Mouse (Mus musculus) neural tube, embryonic 14.5 days (tissue): ENCODE measurements around the gene Rilpl1. TPM values are rescaled to one million over a fixed set of nuclear protein-coding genes. Genes with fewer than 3 reads are reported as not detected.
"Not testable (repeated sequence)": the region's sequence is repeated elsewhere in the genome, so short reads cannot be mapped to it uniquely, and the experiment has no call there.

ENCODE experiments used
- ATAC-seq: fragments of 200-750 bp; cut with Nextera tagmentation; 2 replicates; pipeline ENCODE4 v1.8.0; 2017; ENCODE audit warnings: low read depth, mild to moderate bottlenecking, moderate TSS enrichment, moderate library complexity
- H3K27ac ChIP-seq: fragments of 300-500 bp; sonication (generic); 2 replicates; pipeline ENCODE4 v1.5.1; 2014; ENCODE audit warnings: low read depth, mild to moderate bottlenecking, control low read depth, low read length, moderate library complexity, mixed read lengths
- H3K27me3 ChIP-seq: fragments of 300-500 bp; sonication (generic); 2 replicates; pipeline ENCODE4 v1.6.1; 2014; ENCODE audit warnings: low read length; ENCODE audit not compliant: control insufficient read depth, insufficient read depth
- H3K36me3 ChIP-seq: fragments of 300-500 bp; sonication (generic); 2 replicates; pipeline ENCODE4 v1.6.1; 2014; ENCODE audit warnings: low read length, mixed read lengths; ENCODE audit not compliant: control insufficient read depth, insufficient read depth
- H3K4me1 ChIP-seq: fragments of 300-500 bp; sonication (generic); 2 replicates; pipeline ENCODE4 v1.6.1; 2014; ENCODE audit warnings: low read length; ENCODE audit not compliant: control insufficient read depth, insufficient read depth
- H3K4me2 ChIP-seq: fragments of 300-500 bp; sonication (generic); 2 replicates; pipeline ENCODE4 v1.6.1; 2014; ENCODE audit warnings: mild to moderate bottlenecking, low read depth, low read length, control low read depth
- H3K4me3 ChIP-seq: fragments of 300-500 bp; sonication (generic); 2 replicates; pipeline ENCODE4 v1.5.1; 2014; ENCODE audit warnings: low read depth, low read length, control low read depth, mixed read lengths
- H3K9ac ChIP-seq: fragments of 300-500 bp; sonication (generic); replicated peaks from 2 replicates; pipeline ENCODE4 v1.6.1; 2014; ENCODE audit warnings: low read depth, mild to moderate bottlenecking, control low read depth, low read length, mixed read lengths
- H3K9me3 ChIP-seq: fragments of 300-500 bp; sonication (generic); 2 replicates; pipeline ENCODE4 v1.6.1; 2016; ENCODE audit warnings: low read length; ENCODE audit not compliant: control insufficient read depth
- WGBS: fragments of 180-500 bp; shearing (Covaris S2); extraction: QIAGEN DNeasy Blood & Tissue Kit; methylation state at CpG from one replicate; pipeline ENCODE4 v1.1.7; 2014; 5-methylcytosine and 5-hydroxymethylcytosine counted together
- polyA plus RNA-seq: library from polyadenylated mRNA; unstranded; fragments of >200 nt; fragmentation: Nextera tagmentation; extraction: Ambion mirVana; gene quantifications from 2 replicates; pipeline ENCODE4 v1.2.1, GENCODE M21; 2014

Rilpl1 gene
- polyA plus RNA-seq, 1 experiment from 2014 or later, result 11.0 TPM

GRCm38 (mm10) chr5:124501541-124501940 is 29.6 kb downstream of the Rilpl1 start:
- ATAC-seq, result no peak
- no peaks in the 10 kb centered on the region for H3K27me3 ChIP-seq
- WGBS, result 95% methylated on average over 10 of the region's 10 CpGs

GRCm38 (mm10) chr5:124500573-124500972 is 30.6 kb downstream of the Rilpl1 start:
- no peak for ATAC-seq
- WGBS, result 92% methylated on average over 3 of the region's 3 CpGs
- Histone ChIP-seq H3K36me3 (peaks cover 8% of the 10 kb centered on the region), H3K9me3 (no peaks in the 10 kb centered on the region), H3K4me3 (no peak overlapping the region), H3K27me3 (no peaks in the 10 kb centered on the region), H3K27ac (no peak overlapping the region), H3K4me1 (no peaks in the 10 kb centered on the region), H3K4me2 (no peak overlapping the region), H3K9ac (no peak overlapping the region)

More at GRCm38 (mm10) chr5:124501541-124501940, 29.6 kb downstream of the Rilpl1 start:
- H3K9me3 ChIP-seq, result no peaks in the 10 kb centered on the region
- no peak overlapping the region for H3K4me3 ChIP-seq
- H3K9ac ChIP-seq, result no peak overlapping the region
- H3K4me2 ChIP-seq, result no peak overlapping the region
- no peaks in the 10 kb centered on the region for H3K4me1 ChIP-seq
- peaks cover 8% of the 10 kb centered on the region for H3K36me3 ChIP-seq
- H3K27ac ChIP-seq, result no peak overlapping the region

- H3K36me3 ChIP-seq, H3K9me3 ChIP-seq, H3K27me3 ChIP-seq, H3K4me2 ChIP-seq, ATAC-seq, H3K4me1 ChIP-seq, H3K4me3 ChIP-seq, H3K9ac ChIP-seq, H3K27ac ChIP-seq: not testable (repeated sequence)
- 83% methylated on average over 2 of the region's 4 CpGs for WGBS
These were observed 31.2 kb downstream of the Rilpl1 start for GRCm38 (mm10) chr5:124500037-124500436.

GRCm38 (mm10) chr5:124499001-124499400 is 32.2 kb downstream of the Rilpl1 start:
- no peak overlapping the region for H3K4me3 ChIP-seq
- no peak overlapping the region for H3K27ac ChIP-seq
- peaks cover 8% of the 10 kb centered on the region for H3K36me3 ChIP-seq
- no peak for ATAC-seq
- no peaks in the 10 kb centered on the region for H3K9me3 ChIP-seq
- no peak overlapping the region for H3K4me2 ChIP-seq
- H3K4me1 ChIP-seq, result no peaks in the 10 kb centered on the region
- 15% methylated on average over 5 of the region's 5 CpGs for WGBS
- H3K9ac ChIP-seq, result no peak overlapping the region
- H3K27me3 ChIP-seq, result no peaks in the 10 kb centered on the region

GRCm38 (mm10) chr5:124498221-124498876 is 32.8 kb downstream of the Rilpl1 start:
- Histone ChIP-seq H3K4me2 (no peak overlapping the region), H3K9me3 (no peaks in the 10 kb centered on the region), H3K4me3 (no peak overlapping the region), H3K4me1 (no peaks in the 10 kb centered on the region), H3K27me3 (no peaks in the 10 kb centered on the region), H3K36me3 (peaks cover 12% of the 10 kb centered on the region), H3K9ac (no peak overlapping the region), H3K27ac (no peak overlapping the region)
- 70% methylated on average over 9 of the region's 9 CpGs for WGBS
- no peak for ATAC-seq

- Histone ChIP-seq H3K9ac (no peak overlapping the region), H3K9me3 (no peaks in the 10 kb centered on the region), H3K27ac (no peak overlapping the region), H3K36me3 (peaks cover 8% of the 10 kb centered on the region), H3K27me3 (no peaks in the 10 kb centered on the region), H3K4me2 (no peak overlapping the region), H3K4me1 (no peaks in the 10 kb centered on the region), H3K4me3 (no peak overlapping the region)
- 78% methylated on average over 15 of the region's 15 CpGs for WGBS
- ATAC-seq, result no peak
These were observed 34.3 kb downstream of the Rilpl1 start for GRCm38 (mm10) chr5:124496614-124497514.

GRCm38 (mm10) chr5:124495547-124495946 is 35.6 kb downstream of the Rilpl1 start:
- Histone ChIP-seq H3K4me3 (no peak overlapping the region), H3K4me2 (no peak overlapping the region), H3K36me3 (peaks cover 4% of the 10 kb centered on the region), H3K27ac (no peak overlapping the region), H3K9ac (no peak overlapping the region), H3K9me3 (no peaks in the 10 kb centered on the region), H3K27me3 (no peaks in the 10 kb centered on the region), H3K4me1 (no peaks in the 10 kb centered on the region)
- no peak for ATAC-seq
- WGBS, result 54% methylated on average over 7 of the region's 7 CpGs

- H3K27me3 ChIP-seq, result no peaks in the 10 kb centered on the region
- 86% methylated on average over 11 of the region's 11 CpGs for WGBS
- H3K9me3 ChIP-seq, result no peaks in the 10 kb centered on the region
- H3K27ac ChIP-seq, result no peak overlapping the region
- no peak for ATAC-seq
- no peak overlapping the region for H3K4me2 ChIP-seq
- H3K4me3 ChIP-seq, result no peak overlapping the region
- no peak overlapping the region for H3K9ac ChIP-seq
- peaks cover 4% of the 10 kb centered on the region for H3K36me3 ChIP-seq
- H3K4me1 ChIP-seq, result no peaks in the 10 kb centered on the region
These were observed 37.7 kb downstream of the Rilpl1 start for GRCm38 (mm10) chr5:124493455-124493854.

- no peaks in the 10 kb centered on the region for H3K4me1 ChIP-seq
- no peak for ATAC-seq
- no peak overlapping the region for H3K4me2 ChIP-seq
- H3K27ac ChIP-seq, result no peak overlapping the region
- H3K9me3 ChIP-seq, result no peaks in the 10 kb centered on the region
- no peak overlapping the region for H3K4me3 ChIP-seq
- WGBS, result 95% methylated on average over 4 of the region's 4 CpGs
- no peak overlapping the region for H3K9ac ChIP-seq
- peaks cover 4% of the 10 kb centered on the region for H3K36me3 ChIP-seq
- no peaks in the 10 kb centered on the region for H3K27me3 ChIP-seq
These were observed 38.6 kb downstream of the Rilpl1 start for GRCm38 (mm10) chr5:124492618-124493017.
